Mouse (Mus musculus): ENCODE results near the gene Naaladl2. TPM values are rescaled to one million over a fixed set of nuclear protein-coding genes. Genes with fewer than 3 reads are reported as not detected.

Gene Naaladl2
- polyA plus RNA-seq, 1 experiment = not detected

- TF ChIP-seq FLI1 (IDR thresholded peaks at IDR 0.05; ENCODE audit: low read length) (no peak), GATA1 (IDR thresholded peaks at IDR 0.05; ENCODE audit: borderline replicate concordance, low read length) (no peak)
- Histone ChIP-seq H3K36me3 (replicated peaks; ENCODE audit: low read length) (no peaks in the 10 kb centered on the region), H3K27me3 (replicated peaks) (no peaks in the 10 kb centered on the region), H3K9me3 (no peaks in the 10 kb centered on the region), H3K4me3 (replicated peaks) (no peak overlapping the region), H3K4me1 (no peaks in the 10 kb centered on the region)
Measured at GRCm38 (mm10) chr3:24796739-24797138, 347.3 kb downstream of the Naaladl2 start.

DNA sequence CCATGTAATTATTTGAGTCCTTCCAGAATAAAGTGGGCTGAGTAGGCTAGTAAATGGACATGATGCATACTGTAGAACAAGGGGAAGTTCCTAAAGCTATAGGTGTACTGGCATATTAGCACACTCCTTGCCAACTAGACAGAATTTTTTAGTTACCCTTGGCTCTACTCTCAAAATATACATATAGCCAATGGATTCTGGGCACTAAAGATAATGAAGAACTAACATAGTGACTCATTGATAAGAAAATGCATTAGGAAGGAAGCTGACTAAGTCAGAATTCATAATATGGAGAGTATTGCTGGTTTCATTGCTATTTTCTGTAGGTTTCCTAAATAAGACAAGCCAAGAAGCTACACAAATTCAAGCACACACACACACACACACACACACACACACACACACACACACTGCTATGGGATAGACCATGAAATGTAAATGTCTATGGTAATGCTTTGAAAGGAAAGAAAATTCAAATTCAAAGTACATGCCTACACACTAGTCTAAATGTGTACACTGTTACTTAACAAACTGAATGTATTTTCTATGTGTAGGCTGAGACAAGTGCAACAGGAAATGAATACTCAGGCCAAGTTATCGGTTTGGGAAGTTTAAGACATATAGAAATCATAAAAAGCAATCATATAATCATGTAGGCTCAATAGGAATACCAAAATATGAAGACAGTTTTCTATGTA, 356.5 kb downstream of the Naaladl2 start:
- no peak overlapping the region for H3K4me3 ChIP-seq (replicated peaks)
- H3K27me3 ChIP-seq (replicated peaks) = no peaks in the 10 kb centered on the region
- no peaks in the 10 kb centered on the region for H3K36me3 ChIP-seq (replicated peaks; ENCODE audit: low read length)
- H3K4me1 ChIP-seq = no peaks in the 10 kb centered on the region
- TF ChIP-seq FLI1 (IDR thresholded peaks at IDR 0.05; ENCODE audit: low read length) = no peak
- 0 out of 2 replicates have a peak, but pooled peaks cover 4% of the 10 kb centered on the region for H3K9me3 ChIP-seq

DNA sequence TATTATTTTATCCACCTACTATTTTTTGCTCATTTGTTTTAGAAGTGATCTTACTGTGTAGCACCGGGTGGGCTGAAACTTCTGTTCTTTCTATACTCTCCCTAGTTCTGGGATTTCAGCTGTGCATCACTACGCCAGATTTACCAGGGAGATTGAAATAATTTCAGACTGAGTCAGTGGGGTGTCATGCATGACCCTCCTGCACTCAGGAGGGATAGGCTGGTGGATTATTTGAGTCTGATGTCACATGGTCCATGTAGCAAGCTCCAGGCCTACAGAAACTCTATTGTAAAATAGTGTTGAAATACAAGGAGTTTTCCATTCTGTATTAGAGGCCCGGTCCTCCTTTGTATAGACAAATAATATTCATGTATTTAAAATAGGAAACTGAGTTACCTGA, 360.0 kb downstream of the Naaladl2 start:
- Histone ChIP-seq H3K27me3 (replicated peaks) (no peaks in the 10 kb centered on the region), H3K4me3 (replicated peaks) (no peak overlapping the region), H3K36me3 (replicated peaks; ENCODE audit: low read length) (no peaks in the 10 kb centered on the region), H3K4me1 (no peaks in the 10 kb centered on the region), H3K9me3 (0 out of 2 replicates have a peak, but pooled peaks cover 4% of the 10 kb centered on the region)
- TF ChIP-seq FLI1 (IDR thresholded peaks at IDR 0.05; ENCODE audit: low read length) = no peak
- TF ChIP-seq GATA1 (IDR thresholded peaks at IDR 0.05; ENCODE audit: borderline replicate concordance, low read length) = no peak

DNA sequence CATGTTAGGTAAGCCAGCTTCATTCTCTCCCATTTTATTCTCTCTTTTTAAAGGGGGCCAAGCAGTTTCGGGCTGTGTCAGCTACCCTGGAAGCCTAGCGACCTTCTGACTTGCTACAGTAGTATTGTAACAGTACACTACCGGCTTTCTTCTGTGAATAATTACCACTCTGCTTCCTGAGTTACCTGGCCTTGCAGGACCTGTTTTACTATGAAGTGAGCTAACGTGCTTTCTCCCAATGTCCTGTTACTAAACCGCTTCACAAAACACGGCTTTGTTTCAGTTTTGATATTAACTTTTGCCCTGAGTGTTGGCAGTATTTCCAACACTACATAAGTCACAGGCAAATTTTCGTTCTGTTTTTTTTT, 360.6 kb downstream of the Naaladl2 start:
- H3K27me3 ChIP-seq (replicated peaks) = no peaks in the 10 kb centered on the region
- TF ChIP-seq GATA1 (IDR thresholded peaks at IDR 0.05; ENCODE audit: borderline replicate concordance, low read length) (no peak), FLI1 (IDR thresholded peaks at IDR 0.05; ENCODE audit: low read length) (no peak)
- no peaks in the 10 kb centered on the region for H3K4me1 ChIP-seq
- no peak overlapping the region for H3K4me3 ChIP-seq (replicated peaks)
- H3K9me3 ChIP-seq = 0 out of 2 replicates have a peak, but pooled peaks cover 4% of the 10 kb centered on the region
- no peaks in the 10 kb centered on the region for H3K36me3 ChIP-seq (replicated peaks; ENCODE audit: low read length)

- TF ChIP-seq FLI1 (IDR thresholded peaks at IDR 0.05; ENCODE audit: low read length) (no peak), GATA1 (IDR thresholded peaks at IDR 0.05; ENCODE audit: borderline replicate concordance, low read length) (no peak)
- Histone ChIP-seq H3K36me3 (replicated peaks; ENCODE audit: low read length) (no peaks in the 10 kb centered on the region), H3K4me3 (replicated peaks) (no peak overlapping the region), H3K27me3 (replicated peaks) (no peaks in the 10 kb centered on the region), H3K4me1 (no peaks in the 10 kb centered on the region), H3K9me3 (0 out of 2 replicates have a peak, but pooled peaks cover 4% of the 10 kb centered on the region)
Measured at GRCm38 (mm10) chr3:24782784-24783461, 361.1 kb downstream of the Naaladl2 start.

GRCm38 (mm10) chr3:24781687-24782086, 362.4 kb downstream of the Naaladl2 start:
- Histone ChIP-seq H3K27me3 (replicated peaks) (no peaks in the 10 kb centered on the region), H3K4me3 (replicated peaks) (no peak overlapping the region), H3K4me1 (no peaks in the 10 kb centered on the region), H3K36me3 (replicated peaks; ENCODE audit: low read length) (no peaks in the 10 kb centered on the region), H3K9me3 (0 out of 2 replicates have a peak, but pooled peaks cover 4% of the 10 kb centered on the region)
- TF ChIP-seq GATA1 (IDR thresholded peaks at IDR 0.05; ENCODE audit: borderline replicate concordance, low read length) = no peak
- TF ChIP-seq FLI1 (IDR thresholded peaks at IDR 0.05; ENCODE audit: low read length) = no peak

DNA sequence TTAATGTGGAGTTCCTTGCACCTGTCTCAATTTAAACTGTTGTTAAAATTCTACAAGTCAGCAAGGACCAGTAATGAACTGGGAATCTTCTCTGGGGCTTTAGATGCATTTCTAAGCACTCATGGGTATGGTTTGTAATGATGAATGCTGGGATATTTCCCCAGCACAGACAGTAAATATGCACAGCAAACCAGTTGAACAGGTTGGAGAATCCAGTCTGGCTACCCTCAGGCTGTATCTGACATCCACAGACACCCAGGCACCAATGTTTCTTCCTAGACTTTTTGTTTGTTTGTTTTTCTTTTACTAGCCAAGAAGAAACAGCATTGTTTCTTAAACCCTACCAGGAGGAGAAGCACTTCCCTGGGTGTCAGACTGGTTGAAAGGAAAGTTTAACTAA, 365.6 kb downstream of the Naaladl2 start:
- Histone ChIP-seq H3K9me3 (0 out of 2 replicates have a peak, but pooled peaks cover 4% of the 10 kb centered on the region), H3K36me3 (replicated peaks; ENCODE audit: low read length) (no peaks in the 10 kb centered on the region), H3K4me1 (no peaks in the 10 kb centered on the region), H3K4me3 (replicated peaks) (no peak overlapping the region), H3K27me3 (replicated peaks) (no peaks in the 10 kb centered on the region)
- TF ChIP-seq FLI1 (IDR thresholded peaks at IDR 0.05; ENCODE audit: low read length) = no peak
- TF ChIP-seq GATA1 (IDR thresholded peaks at IDR 0.05; ENCODE audit: borderline replicate concordance, low read length) = no peak

GRCm38 (mm10) chr3:24749055-24749454, 395.0 kb downstream of the Naaladl2 start:
- Histone ChIP-seq H3K9me3 (no peaks in the 10 kb centered on the region), H3K27me3 (replicated peaks) (no peaks in the 10 kb centered on the region), H3K4me1 (no peaks in the 10 kb centered on the region), H3K4me3 (replicated peaks) (no peak overlapping the region), H3K36me3 (replicated peaks; ENCODE audit: low read length) (no peaks in the 10 kb centered on the region)
- TF ChIP-seq FLI1 (IDR thresholded peaks at IDR 0.05; ENCODE audit: low read length) = no peak
- no peak for TF ChIP-seq GATA1 (IDR thresholded peaks at IDR 0.05; ENCODE audit: borderline replicate concordance, low read length)

DNA sequence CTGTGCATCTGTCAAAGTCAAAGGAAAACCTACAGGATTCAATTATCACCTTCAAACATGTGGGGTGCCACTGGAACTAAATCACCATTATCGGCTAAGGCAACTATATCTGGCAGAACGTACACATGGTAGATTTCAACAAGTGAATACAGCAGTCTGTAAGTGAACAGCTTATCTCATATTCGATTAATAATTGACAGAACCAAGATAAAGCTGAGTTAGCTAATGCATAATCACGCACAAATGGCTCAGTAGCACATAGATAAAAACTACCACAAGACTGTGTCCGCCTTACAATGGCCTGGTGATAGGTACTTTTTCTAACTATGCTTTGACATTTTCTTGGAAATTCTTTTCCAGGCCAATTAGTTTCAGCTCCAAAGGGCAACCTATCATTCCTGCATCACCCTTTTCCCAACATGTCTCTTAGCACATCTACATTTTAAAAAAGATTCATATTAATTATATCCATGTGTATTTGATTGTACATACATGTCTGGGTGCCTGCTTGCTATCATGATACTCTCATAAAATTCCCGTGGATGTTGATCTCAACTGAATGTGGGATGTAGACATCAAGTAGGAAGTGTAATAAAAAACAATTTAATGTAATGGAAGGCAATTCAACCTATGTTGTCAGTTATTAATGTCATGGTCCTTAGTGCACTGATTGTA, 396.7 kb downstream of the Naaladl2 start:
- H3K4me3 ChIP-seq (replicated peaks) = no peak overlapping the region
- H3K9me3 ChIP-seq = no peaks in the 10 kb centered on the region
- no peak for TF ChIP-seq GATA1 (IDR thresholded peaks at IDR 0.05; ENCODE audit: borderline replicate concordance, low read length)
- no peak for TF ChIP-seq FLI1 (IDR thresholded peaks at IDR 0.05; ENCODE audit: low read length)
- H3K36me3 ChIP-seq (replicated peaks; ENCODE audit: low read length) = no peaks in the 10 kb centered on the region
- H3K4me1 ChIP-seq = no peaks in the 10 kb centered on the region
- H3K27me3 ChIP-seq (replicated peaks) = no peaks in the 10 kb centered on the region

- Histone ChIP-seq H3K27me3 (replicated peaks) (no peaks in the 10 kb centered on the region), H3K9me3 (no peaks in the 10 kb centered on the region), H3K4me1 (no peaks in the 10 kb centered on the region), H3K4me3 (replicated peaks) (no peak overlapping the region), H3K36me3 (replicated peaks; ENCODE audit: low read length) (no peaks in the 10 kb centered on the region)
- TF ChIP-seq GATA1 (IDR thresholded peaks at IDR 0.05; ENCODE audit: borderline replicate concordance, low read length) = no peak
- TF ChIP-seq FLI1 (IDR thresholded peaks at IDR 0.05; ENCODE audit: low read length) = no peak
Measured at GRCm38 (mm10) chr3:24743946-24744345, 400.1 kb downstream of the Naaladl2 start.
